Mouse (Mus musculus) layer of hippocampus, adult 2 months (tissue): Measurements from ENCODE around the gene Gpr137b. TPM values are rescaled to one million over a fixed set of nuclear protein-coding genes. Genes with fewer than 3 reads are reported as not detected.
"Not testable (repeated sequence)": the region's sequence is repeated elsewhere in the genome, so short reads cannot be mapped to it uniquely, and the experiment has no call there.

Experiments used
- DNase-seq, 2 experiments: peaks; one replicate each; pipeline ENCODE4 v3.0.0; 2022; ENCODE audit warnings: low spot score in 2 of 2
- H3K27ac ChIP-seq: fragments of 200-600 bp; 2 replicates; pipeline ENCODE4 v1.8.1; 2022
- H3K4me3 ChIP-seq: fragments of 200-600 bp; 2 replicates; pipeline ENCODE4 v1.8.1; 2022; ENCODE audit warnings: mild to moderate bottlenecking
- CTCF ChIP-seq: fragments of 200-600 bp; conservative IDR thresholded peaks from 2 replicates; pipeline ENCODE4 v1.8.1; 2022; ENCODE audit warnings: antibody characterized with exemption, mild to moderate bottlenecking, moderate library complexity
- long read RNA-seq, 2 experiments: library from polyadenylated mRNA; stranded (forward); transcript quantifications; one replicate each; pipeline ENCODE4 v2.0.0; 2021; ENCODE audit warnings: borderline mapping rate in 2 of 2
- total RNA-seq, 2 experiments: library from RNA; stranded (reverse); gene quantifications; 2 replicates each; pipeline ENCODE4 v1.2.3; 2021

The Gpr137b gene
- total RNA-seq, result 10 to 100 TPM; 21.5 to 21.6 TPM
- long read RNA-seq, experiment 1, transcript Gpr137b-201 (7 exons, 2,971 nt), result major isoform, 16 of 19 reads
- long read RNA-seq, experiment 1, partial matches to known transcripts, result 0 of 19 reads
- long read RNA-seq, experiment 1, other reads (novel, unspliced or antisense), result 3 of 19 reads
- long read RNA-seq, experiment 2, transcript Gpr137b-201 (7 exons, 2,971 nt), result major isoform, 16 of 25 reads
- long read RNA-seq, experiment 2, partial matches to known transcripts, result 0 of 25 reads
- long read RNA-seq, experiment 2, other reads (novel, unspliced or antisense), result 7 of 25 reads

GRCm38 (mm10) chr13:13393228-13394095, at the start of gene Gpr137b:
Gene Gpr137b, minus strand, starts transcription at chr13:13394014.
- peak within 1 kb of the TSS; percentile 56 for H3K4me3 ChIP-seq
- peak; percentile 50 to 53 for DNase-seq
- peak within 1 kb of the TSS; percentile 80 for H3K27ac ChIP-seq

- DNase-seq, H3K4me3 ChIP-seq, H3K27ac ChIP-seq: not testable (repeated sequence)
Measured at GRCm38 (mm10) chr13:13438112-13438953, 44.5 kb upstream of the Gpr137b start.

GRCm38 (mm10) chr13:13437460-13438015, 43.7 kb upstream of the Gpr137b start, which contains the start of gene Nid1:
Gene Nid1, plus strand, starts transcription at chr13:13437551.
- DNase-seq, H3K4me3 ChIP-seq, H3K27ac ChIP-seq: not testable (repeated sequence)

DNA sequence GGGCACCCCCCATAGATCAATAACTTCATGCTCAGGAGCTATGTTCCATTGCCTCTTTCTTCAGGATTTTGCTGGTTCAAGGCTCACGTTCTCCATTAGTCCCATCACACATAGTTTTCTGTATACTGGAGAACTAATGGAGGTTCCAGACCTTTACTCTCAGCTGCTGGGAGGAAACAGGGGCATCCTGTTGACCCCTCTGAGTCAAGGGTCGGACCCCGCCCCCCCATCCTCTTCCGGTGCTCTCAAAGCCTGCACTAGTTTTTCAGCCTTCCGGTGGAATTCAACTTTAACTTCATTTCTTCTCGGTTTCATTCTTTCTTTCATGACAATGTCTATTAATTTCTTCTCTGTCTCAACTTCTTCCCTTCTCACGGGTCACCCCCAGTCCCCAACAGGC, 42.3 kb upstream of the Gpr137b start:
- H3K4me3 ChIP-seq, DNase-seq, H3K27ac ChIP-seq: not testable (repeated sequence)

GRCm38 (mm10) chr13:13423301-13423700, 29.5 kb upstream of the Gpr137b start:
- DNase-seq, H3K27ac ChIP-seq, H3K4me3 ChIP-seq: not testable (repeated sequence)

DNA sequence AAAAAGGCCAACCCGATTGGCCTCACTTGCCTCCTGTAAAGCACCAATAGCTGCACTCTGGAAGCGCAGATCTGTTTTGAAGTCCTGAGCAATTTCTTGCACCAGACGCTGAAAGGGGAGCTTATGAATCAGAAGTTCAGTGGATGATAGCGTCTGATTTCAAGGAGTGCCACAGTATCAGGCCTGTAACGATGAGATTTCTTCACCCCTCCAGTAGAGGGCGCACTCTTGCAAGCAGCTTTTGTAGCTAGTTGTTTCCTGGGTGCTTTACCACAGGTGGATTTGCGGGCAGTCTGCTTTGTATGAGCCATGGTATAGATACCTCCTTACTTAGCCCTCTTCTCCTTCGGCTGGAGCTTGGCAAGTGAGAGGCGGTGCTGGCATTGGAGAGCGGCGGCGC, 25.0 kb upstream of the Gpr137b start:
- H3K4me3 ChIP-seq, H3K27ac ChIP-seq, DNase-seq: not testable (repeated sequence)
- peak; percentile 54 for TF ChIP-seq CTCF

GRCm38 (mm10) chr13:13416007-13416337, 22.2 kb upstream of the Gpr137b start:
- not testable (repeated sequence) for H3K27ac ChIP-seq, DNase-seq, H3K4me3 ChIP-seq

DNA sequence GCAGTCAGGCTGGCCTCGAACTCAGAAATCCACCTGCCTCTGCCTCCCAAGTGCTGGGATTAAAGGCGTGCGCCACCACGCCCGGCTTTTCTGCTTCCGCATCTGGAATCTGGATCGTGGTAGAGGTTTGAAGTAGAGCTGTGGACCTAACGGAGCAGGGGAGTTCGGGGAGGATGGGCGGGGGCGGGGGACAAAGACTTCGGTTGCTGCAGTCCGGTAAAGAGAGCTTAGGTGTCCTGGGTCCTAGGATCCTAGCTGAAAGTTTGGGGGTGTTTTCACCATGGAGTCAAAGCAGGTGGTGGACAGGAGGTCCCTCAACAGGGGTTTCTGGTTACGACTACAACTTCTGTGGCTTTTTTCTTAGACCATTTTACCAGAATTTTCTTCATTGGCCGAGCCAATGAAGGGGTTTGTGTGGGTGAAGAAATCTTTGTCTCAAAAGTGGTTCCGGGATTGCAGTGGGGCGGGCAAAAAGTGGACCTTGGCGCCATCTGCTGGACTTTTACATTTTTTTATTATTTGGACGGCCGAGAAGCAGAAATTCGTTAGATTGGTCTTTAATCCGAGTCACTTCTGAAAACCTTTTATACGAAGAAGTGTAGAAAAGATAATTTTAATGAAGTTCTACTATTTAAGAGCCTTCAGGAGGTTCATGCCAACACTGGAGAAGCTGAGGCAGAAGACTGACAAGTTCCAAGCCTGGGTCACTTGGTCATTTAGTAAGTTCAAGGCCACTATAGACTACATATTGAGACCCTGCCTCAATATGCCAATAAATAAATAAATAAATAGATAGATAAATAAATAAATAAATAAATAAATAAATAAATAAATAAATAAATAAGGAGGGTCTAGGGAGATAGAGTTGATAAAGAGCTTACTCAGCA, 21.5 kb upstream of the Gpr137b start:
- DNase-seq, result peak; percentile 32 to 69
- H3K27ac ChIP-seq, H3K4me3 ChIP-seq: not testable (repeated sequence)
- peak; percentile 72 for TF ChIP-seq CTCF

DNA sequence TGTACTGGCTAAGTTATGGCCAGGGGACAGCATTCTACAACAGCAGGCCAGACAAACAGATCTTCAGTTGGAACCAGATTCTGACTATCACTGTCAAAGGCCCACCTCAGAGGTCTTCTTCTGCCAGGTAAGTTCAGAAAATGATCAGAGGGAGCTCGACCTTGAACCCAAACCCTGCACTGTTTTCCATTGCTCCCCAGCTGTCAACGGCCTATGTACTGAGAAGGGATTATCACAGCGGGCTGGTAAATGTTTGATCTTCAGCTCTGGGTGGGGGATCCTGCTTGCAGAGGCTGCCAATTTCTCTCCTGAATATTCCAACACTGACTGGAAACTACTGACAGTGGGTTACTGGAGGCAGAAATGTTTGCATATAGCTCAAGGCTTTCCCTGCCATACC, 20.4 kb upstream of the Gpr137b start:
- H3K27ac ChIP-seq, result no peak overlapping the region
- no peak for TF ChIP-seq CTCF
- H3K4me3 ChIP-seq, result no peak overlapping the region
- DNase-seq, result no peak

DNA sequence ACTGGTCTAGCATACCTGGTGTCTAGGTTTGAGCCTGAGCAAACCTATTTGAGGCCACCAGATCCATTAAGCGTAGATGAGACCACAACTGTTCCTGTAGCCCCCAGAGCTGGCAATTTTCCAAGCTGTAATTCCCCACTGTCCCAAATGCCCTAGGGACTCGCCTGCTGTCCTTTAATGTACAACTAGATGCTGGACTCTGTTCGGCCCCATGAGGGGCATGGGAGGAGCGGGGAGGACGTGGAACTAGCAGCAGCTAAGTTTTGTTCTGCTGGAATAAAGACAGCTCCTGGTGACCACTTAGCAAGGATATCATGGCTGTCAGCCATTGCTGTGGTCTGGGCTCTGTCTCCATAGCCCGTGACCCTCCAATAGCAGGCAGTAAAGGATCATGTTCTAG, 11.7 kb upstream of the Gpr137b start:
- DNase-seq, H3K4me3 ChIP-seq, H3K27ac ChIP-seq: not testable (repeated sequence)

GRCm38 (mm10) chr13:13404517-13405155, 10.8 kb upstream of the Gpr137b start:
- H3K4me3 ChIP-seq, DNase-seq, H3K27ac ChIP-seq: not testable (repeated sequence)

GRCm38 (mm10) chr13:13403839-13404238, 10.0 kb upstream of the Gpr137b start:
- H3K4me3 ChIP-seq, DNase-seq, H3K27ac ChIP-seq: not testable (repeated sequence)

DNA sequence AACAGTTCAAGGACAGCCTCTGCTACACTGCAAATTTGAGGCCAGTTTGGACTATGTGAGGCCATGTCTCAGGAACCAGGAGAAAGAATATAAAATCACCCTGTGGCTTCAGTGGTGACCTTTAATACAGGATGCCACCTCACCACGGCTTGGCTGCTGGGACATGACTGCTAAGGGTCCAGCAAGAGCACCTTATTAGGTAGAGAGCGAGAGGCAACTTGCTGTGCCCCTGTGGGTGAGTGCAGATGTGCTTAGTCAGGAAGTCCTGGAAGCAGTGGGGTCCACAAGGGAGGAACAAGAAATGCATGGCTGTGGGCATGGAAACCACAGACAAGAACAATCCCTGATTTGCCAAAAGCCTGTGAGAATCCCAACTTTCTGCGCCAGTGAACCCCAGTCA, 9.6 kb upstream of the Gpr137b start:
- not testable (repeated sequence) for H3K4me3 ChIP-seq, DNase-seq, H3K27ac ChIP-seq

GRCm38 (mm10) chr13:13402818-13403217, 9.0 kb upstream of the Gpr137b start:
- not testable (repeated sequence) for DNase-seq, H3K27ac ChIP-seq, H3K4me3 ChIP-seq

DNA sequence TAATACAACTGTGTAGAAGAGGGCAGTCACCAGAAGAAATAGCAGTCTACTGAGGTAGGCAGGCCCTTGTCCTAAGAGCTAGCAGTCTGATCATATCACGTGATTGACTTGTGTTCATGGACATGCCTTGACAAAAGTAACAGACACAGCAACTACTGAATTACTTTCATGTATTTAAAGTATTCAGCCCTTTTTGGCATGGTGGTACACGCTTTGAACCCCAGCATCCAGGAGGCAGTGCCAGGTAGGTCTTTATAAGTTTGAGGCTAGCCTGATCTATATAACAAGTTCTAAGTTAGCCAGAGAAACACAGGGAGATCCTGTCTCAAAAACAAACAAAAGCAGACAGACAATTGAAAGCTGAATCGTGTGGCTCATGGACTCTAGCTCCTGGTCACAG, 7.0 kb upstream of the Gpr137b start:
- not testable (repeated sequence) for H3K4me3 ChIP-seq, DNase-seq, H3K27ac ChIP-seq

- DNase-seq, H3K27ac ChIP-seq: not testable (repeated sequence)
- H3K4me3 ChIP-seq, result peak overlapping the region; percentile 36
Measured at GRCm38 (mm10) chr13:13394096-13394395, 232 bp upstream of the Gpr137b start.
